Mouse (Mus musculus): ENCODE measurements around the gene Stoml1.
A peak's percentile ranks its signal among the peaks of the same experiment; 100 is the strongest.

DNA sequence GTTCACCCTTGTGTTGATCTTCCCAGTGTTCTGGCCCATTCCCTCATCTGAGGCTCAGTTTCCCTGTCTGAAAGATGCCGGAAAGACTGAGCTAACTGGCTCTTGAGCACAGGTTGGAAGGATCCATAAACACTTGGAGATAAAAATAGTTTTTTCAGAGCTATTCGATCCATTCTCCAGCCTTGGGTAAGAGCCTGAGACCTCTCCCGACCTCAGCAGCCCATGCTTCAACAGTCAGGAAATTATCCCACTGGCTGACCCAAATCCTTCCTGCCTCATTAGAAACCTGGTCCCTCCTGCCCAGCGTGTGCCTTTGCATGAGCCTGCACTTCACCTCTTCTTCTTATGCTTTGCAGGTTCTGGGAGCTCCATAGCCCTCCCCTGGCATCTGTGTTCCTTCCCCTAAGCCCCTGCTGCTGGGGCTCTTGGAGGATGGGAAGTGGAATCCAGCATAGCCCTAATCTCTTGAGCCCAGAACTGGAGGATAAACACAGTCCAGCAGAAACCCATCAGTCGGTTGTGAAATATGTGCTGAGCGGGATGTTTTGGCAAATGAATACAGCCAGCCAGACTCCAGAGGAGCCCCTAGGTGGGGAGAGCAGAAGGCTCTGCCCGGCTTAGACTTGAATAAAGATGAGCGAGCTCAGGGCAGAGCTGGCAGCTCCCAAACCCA is 50.8 kb downstream of the Stoml1 start:
- peak; percentile 24; the same call in 1 of the 2 replicates for TF ChIP-seq EP300 (IDR thresholded peaks at IDR 0.05; ENCODE audit: insufficient read depth, low read depth, low read length)
- TF ChIP-seq CTCF (IDR thresholded peaks at IDR 0.05): no peak
- no peak for TF ChIP-seq POLR2A (IDR thresholded peaks at IDR 0.05; ENCODE audit: insufficient read depth, low read depth, low read length)

All from heart, adult 2 months (tissue).